Mouse (Mus musculus): ENCODE data around the gene Zfp27. TPM values are rescaled to one million over a fixed set of nuclear protein-coding genes. Genes with fewer than 3 reads are reported as not detected.

The Zfp27 gene
- total and polyA plus RNA-seq, 2 experiments from 2014 or later = 9.4 to 19.5 TPM

DNA sequence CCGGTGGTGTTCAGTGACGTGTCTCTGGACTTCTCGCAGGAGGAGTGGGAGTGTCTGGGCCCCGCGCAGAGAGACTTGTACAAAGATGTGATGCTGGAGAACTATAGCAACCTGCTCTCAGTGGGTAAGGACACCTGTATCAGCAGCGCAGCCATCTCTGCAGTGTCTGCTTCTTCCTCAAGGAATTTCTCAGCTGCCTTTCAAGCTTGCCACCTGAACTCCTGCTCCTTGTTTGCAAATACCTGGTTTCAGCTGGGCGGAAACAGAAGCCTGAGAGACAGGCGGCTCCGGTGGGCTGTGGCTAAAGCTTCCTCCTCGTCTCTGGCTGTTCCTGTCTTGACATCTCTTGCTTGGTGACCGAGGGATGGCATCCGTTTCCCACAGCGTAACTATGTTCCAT is 5.8 kb upstream of the Zfp27 start:
- H3K4me2 ChIP-seq (ENCODE audit: low read depth) = no peak overlapping the region
- ATAC-seq (no peak), DNase-seq (no peak)
- H3K9me3 ChIP-seq (ENCODE audit: low read length) = no peaks in the 10 kb centered on the region
- peaks cover 39% of the 10 kb centered on the region for H3K36me3 ChIP-seq (ENCODE audit: insufficient read depth)
- no peak overlapping the region for H3K4me3 ChIP-seq (ENCODE audit: low read depth, low read length)
- 94% methylated on average over 13 of the region's 13 CpGs for WGBS
- no peaks in the 10 kb centered on the region for H3K27me3 ChIP-seq (ENCODE audit: insufficient read depth, low read length)
- H3K9ac ChIP-seq = no peak overlapping the region
- no peak for TF ChIP-seq CTCF (IDR thresholded peaks at IDR 0.05; ENCODE audit: low read depth)
- H3K27ac ChIP-seq (ENCODE audit: low read depth, low read length) = no peak overlapping the region
- 0 out of 2 replicates have a peak, but pooled peaks cover 1% of the 10 kb centered on the region for H3K4me1 ChIP-seq (ENCODE audit: insufficient read depth)

DNA sequence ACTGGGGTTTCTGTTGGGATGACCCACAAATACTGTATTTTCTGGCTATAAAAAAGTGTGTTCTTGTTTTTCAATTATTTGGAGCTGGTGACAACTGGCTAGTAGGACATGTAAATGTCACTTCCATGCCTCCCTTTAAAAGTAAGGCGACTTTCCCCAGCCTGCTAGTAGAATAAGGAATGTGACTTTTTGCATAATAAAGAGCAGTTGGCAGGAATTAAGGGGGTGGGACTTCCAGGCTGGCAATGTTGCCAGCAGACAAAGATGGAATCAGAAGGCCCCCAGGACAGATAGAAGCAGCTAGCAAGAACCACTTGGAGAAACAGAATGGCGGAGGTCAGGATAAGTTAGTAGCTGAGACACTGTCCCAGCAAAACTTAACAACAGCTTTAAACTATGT is 3.9 kb upstream of the Zfp27 start:
- no peaks in the 10 kb centered on the region for H3K9me3 ChIP-seq (ENCODE audit: low read length)
- no peak for ATAC-seq
- peaks cover 6% of the 10 kb centered on the region; the same call in 1 of the 2 replicates for H3K4me1 ChIP-seq (ENCODE audit: insufficient read depth)
- no peak overlapping the region for H3K27ac ChIP-seq (ENCODE audit: low read depth, low read length)
- no peak overlapping the region for H3K9ac ChIP-seq
- H3K27me3 ChIP-seq (ENCODE audit: insufficient read depth, low read length) = no peaks in the 10 kb centered on the region
- no peak overlapping the region for H3K4me2 ChIP-seq (ENCODE audit: low read depth)
- no peak for DNase-seq
- TF ChIP-seq CTCF (IDR thresholded peaks at IDR 0.05; ENCODE audit: low read depth) = no peak
- H3K4me3 ChIP-seq (ENCODE audit: low read depth, low read length) = no peak overlapping the region
- peaks cover 32% of the 10 kb centered on the region for H3K36me3 ChIP-seq (ENCODE audit: insufficient read depth)
- 59% methylated on average over 2 of the region's 2 CpGs for WGBS

DNA sequence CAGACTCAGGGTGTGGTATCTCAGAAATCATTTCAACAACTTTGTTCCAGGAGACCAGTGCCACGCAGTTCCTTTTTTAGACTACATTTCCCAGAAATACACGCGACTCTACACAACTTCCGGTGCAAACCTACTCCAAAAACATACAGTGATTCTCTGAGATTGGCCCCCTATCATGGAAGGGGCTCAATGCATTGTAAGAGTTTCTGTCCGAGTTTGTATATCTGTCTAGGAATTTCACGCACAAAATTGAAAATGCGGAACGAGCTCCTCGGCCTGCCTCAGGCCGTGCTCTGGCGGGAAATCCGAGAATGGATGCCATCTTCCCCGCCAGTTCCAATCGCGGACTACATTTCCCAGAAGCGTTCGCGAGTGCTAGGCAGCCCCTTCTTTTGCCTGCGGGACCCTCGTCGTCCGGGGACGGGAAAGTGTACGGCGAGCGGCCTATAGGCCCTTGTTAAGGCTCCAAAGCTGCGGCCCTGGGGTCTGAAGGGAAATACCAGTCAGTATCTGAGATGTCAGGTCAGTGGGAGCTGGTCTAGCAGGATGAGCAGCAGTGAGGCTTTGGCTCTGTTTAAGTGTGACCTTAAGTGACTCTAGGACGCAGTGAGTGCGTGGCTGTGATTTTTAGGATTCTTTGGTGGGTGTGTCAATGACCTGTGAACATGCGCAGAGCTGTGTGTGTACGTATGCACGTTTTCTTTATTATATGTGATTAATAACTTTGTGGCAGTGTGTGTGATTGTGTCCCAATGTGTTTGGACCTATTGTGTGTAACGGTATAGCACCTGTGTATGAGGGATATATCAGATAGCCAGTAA is 2.0 kb upstream of the Zfp27 start, which contains the start of gene Zfp383:
Gene Zfp383, plus strand, starts transcription at position 94 of the 821 bp plus-strand sequence.
- H3K4me3 ChIP-seq (ENCODE audit: low read depth, low read length) = peak within 1 kb of the TSS; percentile 74
- peak; percentile 11; the same call in 1 of the 2 replicates for TF ChIP-seq CTCF (IDR thresholded peaks at IDR 0.05; ENCODE audit: low read depth)
- DNase-seq = peak; percentile 93
- H3K4me2 ChIP-seq (ENCODE audit: low read depth) = peak within 1 kb of the TSS; percentile 66
- peak within 1 kb of the TSS; percentile 59 for H3K9ac ChIP-seq
- under 1% methylated on average over 33 of the region's 33 CpGs for WGBS
- ATAC-seq = peak; percentile 82
- peaks cover 13% of the 10 kb centered on the region for H3K36me3 ChIP-seq (ENCODE audit: insufficient read depth)
- H3K4me1 ChIP-seq (ENCODE audit: insufficient read depth) = peaks cover 6% of the 10 kb centered on the region; the same call in 1 of the 2 replicates
- H3K27ac ChIP-seq (ENCODE audit: low read depth, low read length) = peak within 1 kb of the TSS; percentile 94
- H3K27me3 ChIP-seq (ENCODE audit: insufficient read depth, low read length) = no peaks in the 10 kb centered on the region
- no peaks in the 10 kb centered on the region for H3K9me3 ChIP-seq (ENCODE audit: low read length)

DNA sequence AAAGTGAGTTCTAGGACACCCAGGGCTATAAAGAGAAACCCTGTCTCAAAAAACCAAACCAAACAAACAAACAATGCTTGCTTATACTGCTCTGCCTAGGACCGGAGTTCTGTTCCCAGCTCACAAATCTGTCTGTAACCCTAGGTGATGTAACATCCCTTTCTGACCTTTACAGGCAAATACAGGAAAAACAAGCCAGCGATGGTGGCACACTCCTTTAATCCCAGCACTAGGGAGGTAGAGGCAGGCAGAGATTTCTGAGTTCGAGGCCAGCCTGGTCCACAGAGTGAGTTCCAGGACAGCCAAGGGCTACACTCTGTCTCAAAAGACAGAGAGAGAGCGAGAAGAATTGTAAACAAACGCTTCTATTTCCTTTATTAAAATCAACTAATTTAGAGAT is 834 bp upstream of the Zfp27 start:
- ATAC-seq = no peak
- no peak for TF ChIP-seq CTCF (IDR thresholded peaks at IDR 0.05; ENCODE audit: low read depth)
- WGBS = 93% methylated on average over 5 of the region's 5 CpGs

DNA sequence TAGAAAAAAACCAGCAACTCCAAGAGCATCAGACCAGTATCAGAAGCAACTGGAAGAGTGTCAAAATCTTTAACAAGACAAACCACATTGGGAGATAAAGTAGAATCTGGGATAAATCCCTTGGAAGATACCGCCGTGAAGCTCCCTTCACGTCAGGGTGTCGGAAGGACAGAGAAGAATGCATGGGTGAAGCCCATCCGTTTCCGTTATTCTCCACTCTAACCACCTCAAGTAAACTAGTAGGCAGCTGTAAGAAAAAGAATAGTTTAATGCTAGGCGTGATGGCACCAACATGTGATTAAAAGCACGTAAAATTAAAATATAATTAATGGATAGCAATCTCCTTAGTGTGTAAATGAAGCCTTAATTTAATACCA is 298 bp upstream of the Zfp27 start:
- Histone ChIP-seq H3K36me3 (ENCODE audit: insufficient read depth) (peaks cover 5% of the 10 kb centered on the region; the same call in 1 of the 2 replicates), H3K4me3 (ENCODE audit: low read depth, low read length) (peak overlapping the region; percentile 43), H3K4me1 (ENCODE audit: insufficient read depth) (peaks cover 6% of the 10 kb centered on the region; the same call in 1 of the 2 replicates), H3K27ac (ENCODE audit: low read depth, low read length) (peak overlapping the region; percentile 94), H3K4me2 (ENCODE audit: low read depth) (peak overlapping the region; percentile 63), H3K9me3 (ENCODE audit: low read length) (no peaks in the 10 kb centered on the region), H3K9ac (peak overlapping the region; percentile 59), H3K27me3 (ENCODE audit: insufficient read depth, low read length) (no peaks in the 10 kb centered on the region)
- no peak for DNase-seq
- TF ChIP-seq CTCF (IDR thresholded peaks at IDR 0.05; ENCODE audit: low read depth) = no peak
- ATAC-seq = peak; percentile 25; the same call in 1 of the 2 replicates
- WGBS = 10% methylated on average over 8 of the region's 8 CpGs

More for the DNA sequence above, 834 bp upstream of the Zfp27 start:
- Histone ChIP-seq H3K36me3 (ENCODE audit: insufficient read depth) (peaks cover 9% of the 10 kb centered on the region), H3K27me3 (ENCODE audit: insufficient read depth, low read length) (no peaks in the 10 kb centered on the region), H3K4me3 (ENCODE audit: low read depth, low read length) (no peak overlapping the region; the same call in 1 of the 2 replicates), H3K4me1 (ENCODE audit: insufficient read depth) (peaks cover 6% of the 10 kb centered on the region; the same call in 1 of the 2 replicates), H3K9ac (no peak overlapping the region), H3K4me2 (ENCODE audit: low read depth) (peak overlapping the region; percentile 63), H3K27ac (ENCODE audit: low read depth, low read length) (peak overlapping the region; percentile 94), H3K9me3 (ENCODE audit: low read length) (no peaks in the 10 kb centered on the region)
- no peak for DNase-seq

DNA sequence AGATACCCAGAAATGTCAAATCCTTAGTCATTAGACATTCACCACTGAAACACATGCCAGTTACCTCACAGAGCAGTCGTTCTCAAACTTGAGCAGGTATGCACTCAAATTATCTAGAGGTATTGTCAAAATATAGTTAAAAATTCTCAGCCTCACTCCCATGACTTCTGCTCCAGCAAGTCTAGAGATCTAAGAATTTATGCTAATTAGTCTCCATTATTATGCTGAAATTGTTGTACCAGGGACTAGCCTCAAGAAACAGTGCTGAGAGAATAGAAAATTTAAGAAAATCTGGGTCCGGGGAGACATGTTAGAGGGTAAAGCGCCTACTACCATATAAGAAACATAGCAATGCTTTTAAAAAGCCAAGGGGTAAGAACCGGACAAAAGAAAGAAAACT is 2.3 kb downstream of the Zfp27 start:
- Histone ChIP-seq H3K27me3 (ENCODE audit: insufficient read depth, low read length) (no peaks in the 10 kb centered on the region), H3K36me3 (ENCODE audit: insufficient read depth) (peaks cover 12% of the 10 kb centered on the region), H3K4me1 (ENCODE audit: insufficient read depth) (peaks cover 6% of the 10 kb centered on the region; the same call in 1 of the 2 replicates), H3K9ac (no peak overlapping the region), H3K4me3 (ENCODE audit: low read depth, low read length) (no peak overlapping the region), H3K9me3 (ENCODE audit: low read length) (no peaks in the 10 kb centered on the region), H3K4me2 (ENCODE audit: low read depth) (no peak overlapping the region), H3K27ac (ENCODE audit: low read depth, low read length) (no peak overlapping the region)
- ATAC-seq = no peak
- no peak for TF ChIP-seq CTCF (IDR thresholded peaks at IDR 0.05; ENCODE audit: low read depth)
- no peak for DNase-seq
- 92% methylated on average over 4 of the region's 4 CpGs for WGBS

DNA sequence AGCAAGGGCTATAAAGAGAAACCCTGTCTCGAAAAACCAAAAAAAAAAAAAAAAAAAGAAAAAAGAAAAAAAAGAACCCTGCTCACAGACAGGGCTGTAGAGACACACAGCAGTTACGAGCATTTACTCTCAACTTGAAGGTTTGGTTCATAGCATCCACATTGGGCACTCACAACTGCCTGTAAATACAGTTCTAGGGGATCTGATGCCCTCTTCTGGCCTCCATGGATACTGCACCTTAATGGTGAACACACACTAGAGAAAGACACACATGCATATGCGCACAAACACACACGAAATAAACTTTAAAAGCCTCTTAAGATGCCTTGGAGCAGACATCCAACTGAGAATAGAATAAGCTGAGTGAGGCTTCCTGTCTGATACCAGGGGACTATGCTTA is 8.0 kb downstream of the Zfp27 start:
- TF ChIP-seq CTCF (IDR thresholded peaks at IDR 0.05; ENCODE audit: low read depth) = no peak
- no peaks in the 10 kb centered on the region for H3K4me1 ChIP-seq (ENCODE audit: insufficient read depth)
- H3K4me2 ChIP-seq (ENCODE audit: low read depth) = no peak overlapping the region
- WGBS = 93% methylated on average over 4 of the region's 4 CpGs
- peaks cover 59% of the 10 kb centered on the region for H3K36me3 ChIP-seq (ENCODE audit: insufficient read depth)
- peaks cover 19% of the 10 kb centered on the region for H3K9me3 ChIP-seq (ENCODE audit: low read length)
- ATAC-seq = no peak
- H3K27ac ChIP-seq (ENCODE audit: low read depth, low read length) = no peak overlapping the region
- H3K27me3 ChIP-seq (ENCODE audit: insufficient read depth, low read length) = no peaks in the 10 kb centered on the region
- H3K9ac ChIP-seq = no peak overlapping the region
- no peak overlapping the region for H3K4me3 ChIP-seq (ENCODE audit: low read depth, low read length)
- DNase-seq = no peak
